Mouse (Mus musculus) liver, postnatal 0 days (tissue): ENCODE data around the gene Elmo1.

Experiments used
- CTCF ChIP-seq: sonication (generic); IDR thresholded peaks from 2 replicates; pipeline ENCODE4 v1.5.1; 2016; ENCODE audit warnings: antibody characterized with exemption, low read depth
- EP300 ChIP-seq: IDR thresholded peaks from 2 replicates; pipeline ENCODE4 v1.6.1; 2016; ENCODE audit warnings: antibody characterized with exemption, low read depth, mild to moderate bottlenecking

DNA sequence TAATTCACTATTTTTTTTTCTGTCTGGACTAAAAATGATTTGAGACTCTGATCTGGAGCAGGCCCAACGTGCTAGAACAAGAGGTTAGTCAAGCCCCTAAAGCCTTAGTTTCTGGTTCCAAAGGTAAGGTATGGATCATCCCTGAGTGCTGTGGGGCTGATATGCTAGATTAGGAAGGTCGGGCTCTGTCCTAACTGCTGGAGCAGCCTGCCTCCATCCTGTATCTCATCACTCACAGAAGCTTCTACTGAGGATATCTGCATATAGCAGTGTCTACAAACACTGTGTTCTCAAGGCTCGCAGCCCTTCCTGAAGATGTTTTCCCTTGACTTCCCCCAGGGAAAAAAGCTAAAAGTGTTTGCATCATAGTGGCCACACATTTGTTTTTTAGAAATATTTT is 496.1 kb downstream of the Elmo1 start:
- TF ChIP-seq CTCF (no peak), EP300 (no peak)
